Mouse (Mus musculus) layer of hippocampus, postnatal 14 days (tissue): Measurements from ENCODE around the gene Emc6. TPM values are rescaled to one million over a fixed set of nuclear protein-coding genes. Genes with fewer than 3 reads are reported as not detected.
A peak's percentile ranks its signal among the peaks of the same experiment; 100 is the strongest.

Source experiments
- DNase-seq, 2 experiments: peaks; one replicate each; pipeline ENCODE4 v3.0.0; 2021 to 2022; ENCODE audit warnings: low spot score in 2 of 2, mixed read lengths in 1 of 2
- total RNA-seq, 2 experiments: library from RNA; stranded (reverse); gene quantifications; 2 replicates each; pipeline ENCODE4 v1.2.3; 2021

Gene Emc6
- total RNA-seq, 2 experiments from 2014 or later, result 60.6 to 61.9 TPM

- no peak for DNase-seq
Observed at GRCm38 (mm10) chr11:73177509-73177875, 655 bp upstream of the Emc6 start.

DNA sequence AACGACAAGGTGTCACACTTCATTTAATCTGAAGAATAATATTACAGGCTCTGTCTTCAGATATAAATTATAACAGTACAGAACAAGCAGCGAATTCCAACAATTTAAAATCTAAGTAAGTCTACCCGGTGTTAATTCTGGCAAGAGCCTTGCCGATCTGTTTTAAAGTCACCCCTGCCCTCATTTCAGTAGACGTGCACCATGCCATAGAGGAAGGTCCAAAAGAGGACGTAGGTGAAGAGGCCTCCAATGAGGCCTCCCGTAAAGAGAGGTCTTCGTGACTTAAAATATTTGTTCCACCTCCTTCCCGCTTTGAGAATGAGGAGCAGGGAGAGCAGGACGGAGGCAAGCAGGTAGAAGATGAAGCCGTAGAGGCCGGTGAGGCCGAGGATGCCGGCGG lies 651 bp downstream of the Emc6 start:
- no peak for DNase-seq

DNA sequence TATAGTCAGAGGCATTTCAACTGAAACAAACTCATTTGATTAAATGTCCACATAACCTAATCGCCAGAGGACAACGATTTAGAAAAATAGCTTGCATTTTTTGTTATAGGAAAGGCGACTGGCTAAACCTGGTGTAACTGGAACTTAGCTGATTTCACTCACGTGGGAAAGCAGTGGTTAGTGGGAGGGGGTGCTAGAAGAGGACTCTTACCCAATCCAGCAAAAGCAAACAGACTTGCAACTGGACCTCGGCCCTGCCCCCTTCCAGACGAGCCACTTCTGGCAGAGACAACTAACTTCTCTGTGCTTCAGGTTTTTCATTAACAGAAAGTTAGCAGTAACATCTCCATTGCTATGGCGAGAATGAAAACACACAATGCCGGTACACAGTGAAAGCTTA lies 1.2 kb downstream of the Emc6 start:
- no peak for DNase-seq

- no peak for DNase-seq
Observed at GRCm38 (mm10) chr11:73172186-73172585, 4.7 kb downstream of the Emc6 start.

- peak; percentile 47 to 65 for DNase-seq
Observed at GRCm38 (mm10) chr11:73169231-73169630, 7.6 kb downstream of the Emc6 start.

- DNase-seq, result no peak
Observed at GRCm38 (mm10) chr11:73168576-73168975, 8.3 kb downstream of the Emc6 start.

- DNase-seq, result no peak
Observed at GRCm38 (mm10) chr11:73168071-73168470, 8.8 kb downstream of the Emc6 start.

- no peak for DNase-seq
Observed at GRCm38 (mm10) chr11:73162284-73162683, 14.6 kb downstream of the Emc6 start.

- no peak for DNase-seq
Observed at GRCm38 (mm10) chr11:73161616-73162015, 15.2 kb downstream of the Emc6 start.

- DNase-seq, result no peak
Observed at GRCm38 (mm10) chr11:73160811-73161200, 16.0 kb downstream of the Emc6 start.

GRCm38 (mm10) chr11:73159957-73160810 lies 16.7 kb downstream of the Emc6 start, which contains the start of gene P2rx5:
P2rx5 (plus strand) TSS chr11:73160421.
- no peak for DNase-seq

DNA sequence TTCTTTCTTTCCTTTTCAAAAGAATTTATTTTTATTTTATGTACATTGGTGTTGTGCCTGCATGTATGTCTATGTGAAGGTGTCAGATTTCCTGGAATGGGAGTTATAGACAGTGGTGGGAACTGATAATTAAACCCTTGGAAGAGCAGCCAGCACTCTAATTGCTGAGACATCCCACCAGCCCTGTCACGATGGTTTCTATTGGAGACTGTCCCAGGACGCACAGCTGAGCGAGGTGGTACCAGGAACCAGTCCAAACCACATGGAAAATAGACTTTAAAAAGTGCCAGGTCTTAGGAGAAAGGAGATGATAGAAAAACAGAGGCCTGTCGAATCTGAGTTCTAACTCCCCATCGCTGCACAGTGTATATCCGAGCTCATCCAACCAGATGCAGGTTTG lies 21.8 kb downstream of the Emc6 start:
- peak in 1 of 2 experiments; percentile 61 for DNase-seq

DNA sequence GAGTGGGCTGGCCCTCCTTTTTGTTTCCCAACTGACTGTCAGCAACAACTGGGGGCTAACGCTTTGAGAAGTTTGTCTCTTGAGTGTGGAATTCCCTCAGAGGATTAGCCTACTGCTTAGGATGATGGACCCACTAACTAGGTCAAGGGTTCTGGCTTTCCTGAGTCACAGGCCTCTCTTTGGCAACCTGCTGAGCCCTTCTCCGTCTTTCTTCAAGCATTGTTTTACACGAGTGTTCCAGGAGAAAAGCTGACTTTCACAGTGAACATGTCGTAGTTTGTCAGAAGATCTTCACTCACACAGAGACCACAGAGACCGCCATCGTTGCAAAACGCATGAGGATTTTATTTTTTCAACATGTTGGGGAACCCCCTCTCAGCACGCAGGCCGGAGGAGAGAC lies 28.6 kb downstream of the Emc6 start:
- DNase-seq, result no peak

GRCm38 (mm10) chr11:73146975-73147365 lies 29.9 kb downstream of the Emc6 start:
- no peak for DNase-seq

GRCm38 (mm10) chr11:73146026-73146974 lies 30.5 kb downstream of the Emc6 start:
- no peak for DNase-seq

- DNase-seq, result no peak
Observed at GRCm38 (mm10) chr11:73144261-73144681, 32.6 kb downstream of the Emc6 start.

DNA sequence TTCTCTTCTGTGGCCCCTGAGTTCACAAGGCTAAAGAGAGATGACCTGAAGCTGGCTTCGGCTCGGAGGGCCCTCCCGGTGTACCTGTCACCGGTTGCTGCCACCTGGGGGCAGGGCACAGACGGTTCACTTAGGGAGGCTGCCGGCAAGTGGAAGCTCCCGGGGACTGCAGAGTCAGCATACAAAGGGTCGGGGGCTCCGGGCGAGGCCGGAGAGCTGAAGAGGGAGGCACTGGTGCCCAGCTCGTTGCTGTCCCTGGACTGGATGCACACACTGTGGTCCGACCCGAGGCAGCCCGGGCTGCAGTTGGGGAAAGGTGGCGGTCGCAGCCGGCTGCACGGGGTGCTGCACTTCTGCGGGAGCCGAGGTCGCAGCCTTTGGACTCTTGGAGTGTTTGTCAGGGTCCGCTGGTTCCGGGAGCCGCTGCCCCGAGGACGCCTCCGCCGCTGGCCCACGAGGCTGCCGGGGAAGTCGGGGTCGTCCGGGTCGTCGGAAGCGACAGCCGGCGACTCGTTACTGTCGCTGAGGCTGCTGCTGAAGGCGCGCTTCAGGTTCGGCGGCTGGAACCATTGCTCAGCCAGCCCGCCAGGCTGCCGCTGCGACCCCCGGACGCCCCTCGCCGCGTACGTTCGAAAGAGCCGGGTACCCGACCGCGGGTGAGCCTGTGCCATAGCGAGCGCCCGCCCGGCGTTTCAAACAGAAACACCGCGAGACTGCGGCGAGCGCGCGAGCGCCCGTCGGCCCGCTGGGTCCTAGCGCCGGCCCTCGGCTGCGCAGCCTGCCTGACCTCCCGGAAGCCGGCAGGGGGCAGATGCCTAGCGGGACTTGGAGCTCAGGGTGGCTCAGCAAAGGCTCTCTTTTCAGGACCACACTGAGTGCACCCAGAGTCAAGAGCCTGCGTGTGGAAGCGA lies 39.0 kb downstream of the Emc6 start, which contains the start of gene Haspin:
Haspin (minus strand) TSS at position 704 of the 911 bp plus-strand sequence.
- peak; percentile 88 for DNase-seq

GRCm38 (mm10) chr11:73137116-73137515 lies 39.7 kb downstream of the Emc6 start:
- no peak for DNase-seq

DNA sequence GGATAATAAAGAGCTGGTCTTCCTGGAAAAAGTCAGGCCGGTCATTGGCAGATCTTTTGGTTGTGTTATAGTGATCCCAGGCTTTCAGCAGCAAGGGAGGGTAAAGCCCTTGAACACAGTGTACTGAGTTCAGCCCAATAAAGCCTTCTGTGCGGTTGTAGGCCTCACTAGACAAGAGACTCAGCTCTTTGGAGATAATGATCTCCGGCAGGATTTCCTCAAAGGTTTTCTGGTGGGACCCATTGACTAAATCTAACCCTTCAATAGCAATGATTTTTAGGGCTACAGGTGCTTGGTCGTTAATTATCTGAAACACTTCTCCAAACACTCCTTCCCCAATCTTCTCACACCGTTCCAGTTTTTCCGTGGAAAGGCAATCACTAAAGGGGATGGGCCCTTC lies 40.2 kb downstream of the Emc6 start:
- DNase-seq, result no peak

DNA sequence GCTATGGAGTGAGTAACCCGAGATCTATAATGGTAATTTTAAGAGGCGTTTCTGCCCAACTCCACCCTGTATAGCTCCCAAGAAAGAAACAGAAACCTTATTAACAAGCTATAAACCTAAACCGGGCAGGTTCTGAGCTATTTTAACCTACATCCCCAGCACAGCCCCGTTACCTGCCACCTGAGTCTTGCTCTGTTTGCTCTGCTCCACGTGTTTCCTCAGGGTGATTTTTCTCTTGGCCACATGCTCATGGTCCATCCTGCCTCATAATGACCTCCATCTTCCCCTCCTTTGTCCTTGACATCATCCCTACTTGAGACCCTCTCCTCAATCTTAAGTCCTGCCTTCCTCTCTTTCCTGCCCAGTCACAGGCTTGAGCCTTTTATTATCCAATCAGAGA lies 42.6 kb downstream of the Emc6 start:
- no peak for DNase-seq

GRCm38 (mm10) chr11:73132999-73133398 lies 43.8 kb downstream of the Emc6 start:
- DNase-seq, result no peak
